Mouse (Mus musculus) neural tube, embryonic 14.5 days (tissue): ENCODE results near the gene Kazald1. TPM values are rescaled to one million over a fixed set of nuclear protein-coding genes. Genes with fewer than 3 reads are reported as not detected.

Source experiments
- ATAC-seq: fragments of 200-750 bp; cut with Nextera tagmentation; 2 replicates; pipeline ENCODE4 v1.8.0; 2017; ENCODE audit warnings: low read depth, mild to moderate bottlenecking, moderate TSS enrichment, moderate library complexity
- H3K27ac ChIP-seq: fragments of 300-500 bp; sonication (generic); 2 replicates; pipeline ENCODE4 v1.5.1; 2014; ENCODE audit warnings: low read depth, mild to moderate bottlenecking, control low read depth, low read length, moderate library complexity, mixed read lengths
- H3K27me3 ChIP-seq: fragments of 300-500 bp; sonication (generic); 2 replicates; pipeline ENCODE4 v1.6.1; 2014; ENCODE audit warnings: low read length; ENCODE audit not compliant: control insufficient read depth, insufficient read depth
- H3K36me3 ChIP-seq: fragments of 300-500 bp; sonication (generic); 2 replicates; pipeline ENCODE4 v1.6.1; 2014; ENCODE audit warnings: low read length, mixed read lengths; ENCODE audit not compliant: control insufficient read depth, insufficient read depth
- H3K4me1 ChIP-seq: fragments of 300-500 bp; sonication (generic); 2 replicates; pipeline ENCODE4 v1.6.1; 2014; ENCODE audit warnings: low read length; ENCODE audit not compliant: control insufficient read depth, insufficient read depth
- H3K4me2 ChIP-seq: fragments of 300-500 bp; sonication (generic); 2 replicates; pipeline ENCODE4 v1.6.1; 2014; ENCODE audit warnings: mild to moderate bottlenecking, low read depth, low read length, control low read depth
- H3K4me3 ChIP-seq: fragments of 300-500 bp; sonication (generic); 2 replicates; pipeline ENCODE4 v1.5.1; 2014; ENCODE audit warnings: low read depth, low read length, control low read depth, mixed read lengths
- H3K9ac ChIP-seq: fragments of 300-500 bp; sonication (generic); replicated peaks from 2 replicates; pipeline ENCODE4 v1.6.1; 2014; ENCODE audit warnings: low read depth, mild to moderate bottlenecking, control low read depth, low read length, mixed read lengths
- H3K9me3 ChIP-seq: fragments of 300-500 bp; sonication (generic); 2 replicates; pipeline ENCODE4 v1.6.1; 2016; ENCODE audit warnings: low read length; ENCODE audit not compliant: control insufficient read depth
- WGBS: fragments of 180-500 bp; shearing (Covaris S2); extraction: QIAGEN DNeasy Blood & Tissue Kit; methylation state at CpG from one replicate; pipeline ENCODE4 v1.1.7; 2014; 5-methylcytosine and 5-hydroxymethylcytosine counted together
- polyA plus RNA-seq: library from polyadenylated mRNA; unstranded; fragments of >200 nt; fragmentation: Nextera tagmentation; extraction: Ambion mirVana; gene quantifications from 2 replicates; pipeline ENCODE4 v1.2.1, GENCODE M21; 2014

Kazald1 gene
- polyA plus RNA-seq, result 1.2 and 2.1 TPM in 2 replicates

DNA sequence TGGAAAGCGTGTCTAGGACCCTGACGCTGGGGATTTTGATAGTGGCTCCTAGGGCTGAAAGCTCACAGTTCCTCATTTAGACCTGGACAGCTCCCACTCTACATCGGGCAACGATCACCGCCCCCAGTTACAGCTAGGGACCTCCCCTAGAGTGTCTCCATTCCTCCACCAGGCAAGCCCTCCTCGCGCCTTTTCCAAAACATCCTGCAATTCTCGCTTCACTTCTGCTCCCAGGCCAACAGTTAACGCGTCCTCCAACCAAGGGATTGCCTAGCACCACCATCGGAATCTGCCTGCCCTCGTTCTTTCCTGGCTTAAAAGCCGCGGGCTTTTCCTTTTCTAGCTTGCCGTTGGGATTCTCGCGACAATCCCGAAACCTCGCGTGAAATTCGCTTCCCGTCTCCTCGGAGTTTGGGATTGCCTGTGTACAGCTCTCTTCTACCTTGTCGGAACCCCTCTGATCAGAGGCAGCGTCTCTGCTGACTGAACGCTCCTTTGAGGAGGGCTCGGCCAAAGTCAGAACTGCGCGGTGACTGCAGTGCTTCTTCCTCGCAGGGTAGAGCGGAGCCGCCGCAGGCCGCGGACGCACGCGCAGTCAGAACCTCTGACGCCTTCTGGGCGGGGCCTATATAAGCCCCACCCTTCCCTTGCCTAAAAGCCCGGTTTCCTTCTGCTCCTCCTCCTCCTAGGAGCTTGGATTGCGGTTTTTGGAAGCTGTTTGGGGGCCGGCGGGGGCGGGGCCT is at the start of gene Kazald1:
Gene Kazald1 (plus strand): TSS at position 662 of the 743 bp plus-strand sequence.
- peaks cover 9% of the 10 kb centered on the region for H3K4me1 ChIP-seq
- H3K27ac ChIP-seq, result peak within 1 kb of the TSS; percentile 90
- peak; percentile 88 for ATAC-seq
- H3K4me3 ChIP-seq, result peak within 1 kb of the TSS; percentile 65
- H3K36me3 ChIP-seq, result no peaks in the 10 kb centered on the region
- peak within 1 kb of the TSS; percentile 99 for H3K4me2 ChIP-seq
- under 1% methylated on average over 45 of the region's 45 CpGs for WGBS
- no peaks in the 10 kb centered on the region for H3K9me3 ChIP-seq
- H3K27me3 ChIP-seq, result peaks cover 35% of the 10 kb centered on the region
- H3K9ac ChIP-seq, result peak within 1 kb of the TSS; percentile 80

DNA sequence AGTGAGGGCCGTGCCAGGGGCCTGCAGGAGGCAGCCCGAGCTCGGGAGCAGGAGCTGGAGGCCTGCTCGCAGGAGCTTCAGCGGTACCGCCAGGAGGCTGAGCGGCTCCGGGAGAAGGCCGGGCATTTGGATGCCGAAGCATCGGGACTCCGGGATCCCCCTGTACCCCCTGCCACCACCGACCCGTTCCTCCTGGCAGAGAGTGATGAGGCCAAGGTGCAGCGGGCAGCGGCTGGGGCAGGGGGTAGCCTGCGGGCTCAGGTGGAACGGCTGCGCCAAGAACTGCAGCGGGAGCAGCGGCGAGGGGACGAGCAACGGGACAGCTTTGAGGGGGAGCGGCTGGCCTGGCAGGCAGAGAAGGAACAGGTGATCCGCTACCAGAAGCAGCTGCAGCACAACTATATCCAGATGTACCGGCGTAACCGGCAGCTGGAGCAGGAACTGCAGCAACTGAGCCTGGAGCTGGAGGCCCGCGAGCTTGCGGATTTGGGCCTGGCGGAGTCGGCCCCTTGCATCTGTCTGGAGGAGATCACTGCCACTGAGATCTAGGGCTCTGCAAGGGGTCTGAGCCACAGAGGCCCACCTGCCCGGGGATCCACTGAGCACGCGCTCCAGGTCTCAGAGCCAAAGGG is 49.0 kb upstream of the Kazald1 start:
- peaks cover 35% of the 10 kb centered on the region for H3K36me3 ChIP-seq
- peaks cover 5% of the 10 kb centered on the region; the same call in 1 of the 2 replicates for H3K4me1 ChIP-seq
- H3K27me3 ChIP-seq, result no peaks in the 10 kb centered on the region
- WGBS, result 93% methylated on average over 37 of the region's 37 CpGs
- no peaks in the 10 kb centered on the region for H3K9me3 ChIP-seq
- ATAC-seq, result no peak
- H3K4me2 ChIP-seq, result no peak overlapping the region
- H3K9ac ChIP-seq, result no peak overlapping the region
- H3K4me3 ChIP-seq, result no peak overlapping the region
- no peak overlapping the region for H3K27ac ChIP-seq

DNA sequence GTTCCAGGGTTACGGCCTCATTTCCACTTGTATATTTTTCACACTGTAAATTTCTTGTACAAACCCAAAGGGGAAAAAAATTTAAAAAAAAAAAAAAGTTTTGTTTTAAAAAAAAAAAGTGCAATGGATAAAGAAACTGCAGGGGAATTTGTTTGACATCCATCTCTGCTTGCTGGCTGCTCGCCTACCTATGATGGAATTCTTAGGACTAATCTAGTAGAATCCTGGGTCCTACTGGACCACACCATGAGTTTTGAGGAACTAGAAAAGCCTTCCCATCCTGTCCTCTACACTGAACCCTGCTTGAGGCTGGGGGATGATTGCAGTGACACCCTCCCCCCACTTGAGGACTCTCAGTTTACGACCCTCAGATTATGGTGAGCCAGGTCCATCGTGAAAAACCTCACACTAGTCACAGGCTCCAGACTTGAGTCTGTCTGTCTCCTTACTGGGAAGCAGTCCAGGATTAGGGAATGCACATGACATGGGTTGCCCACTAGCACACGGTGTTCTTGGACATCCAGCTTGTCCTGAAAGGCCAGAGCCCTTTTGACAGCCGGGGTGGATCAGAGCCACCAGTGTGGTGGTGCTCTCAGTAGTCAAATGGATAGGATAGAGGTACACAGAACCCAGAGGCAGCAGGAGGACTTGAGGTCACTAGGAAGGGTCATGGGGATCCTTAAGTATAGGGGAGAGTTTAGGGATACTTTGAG is 47.9 kb upstream of the Kazald1 start:
- ATAC-seq, result no peak
- no peak overlapping the region for H3K27ac ChIP-seq
- no peak overlapping the region for H3K4me3 ChIP-seq
- peaks cover 35% of the 10 kb centered on the region for H3K36me3 ChIP-seq
- no peak overlapping the region for H3K9ac ChIP-seq
- H3K4me2 ChIP-seq, result no peak overlapping the region
- 71% methylated on average over 6 of the region's 6 CpGs for WGBS
- H3K4me1 ChIP-seq, result peaks cover 6% of the 10 kb centered on the region; the same call in 1 of the 2 replicates
- H3K9me3 ChIP-seq, result no peaks in the 10 kb centered on the region
- H3K27me3 ChIP-seq, result no peaks in the 10 kb centered on the region

GRCm38 (mm10) chr19:45027848-45028247 is 47.2 kb upstream of the Kazald1 start:
- Histone ChIP-seq H3K4me2 (no peak overlapping the region), H3K27me3 (no peaks in the 10 kb centered on the region), H3K36me3 (peaks cover 35% of the 10 kb centered on the region), H3K4me3 (no peak overlapping the region), H3K9me3 (no peaks in the 10 kb centered on the region), H3K27ac (no peak overlapping the region), H3K9ac (no peak overlapping the region), H3K4me1 (peaks cover 6% of the 10 kb centered on the region; the same call in 1 of the 2 replicates)
- no peak for ATAC-seq
- 78% methylated on average over 6 of the region's 6 CpGs for WGBS

DNA sequence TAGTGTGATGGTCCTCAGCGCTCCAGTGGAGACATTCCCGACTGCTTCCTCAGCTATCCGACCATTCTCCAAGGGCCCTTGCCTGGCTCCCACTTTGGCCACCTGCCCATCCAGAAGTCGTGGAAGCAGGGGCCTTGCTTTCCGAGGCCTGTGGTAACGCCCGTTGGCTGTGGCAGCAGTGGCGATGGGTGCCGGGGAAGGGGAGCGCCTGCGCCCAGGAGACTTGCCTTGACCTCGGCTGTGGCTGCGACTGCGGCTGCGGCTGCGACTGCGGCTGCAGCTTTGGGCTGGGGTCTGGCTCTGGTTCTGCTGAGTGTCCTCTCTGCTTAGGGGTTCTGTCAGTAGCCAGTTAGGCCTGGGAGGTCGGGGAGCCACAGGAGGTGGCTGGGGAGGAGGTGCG is 46.3 kb upstream of the Kazald1 start:
- no peak overlapping the region for H3K4me2 ChIP-seq
- 65% methylated on average over 19 of the region's 19 CpGs for WGBS
- H3K4me3 ChIP-seq, result no peak overlapping the region
- no peaks in the 10 kb centered on the region for H3K9me3 ChIP-seq
- ATAC-seq, result no peak
- H3K9ac ChIP-seq, result no peak overlapping the region
- H3K36me3 ChIP-seq, result peaks cover 31% of the 10 kb centered on the region
- peaks cover 6% of the 10 kb centered on the region; the same call in 1 of the 2 replicates for H3K4me1 ChIP-seq
- H3K27me3 ChIP-seq, result no peaks in the 10 kb centered on the region
- H3K27ac ChIP-seq, result no peak overlapping the region

DNA sequence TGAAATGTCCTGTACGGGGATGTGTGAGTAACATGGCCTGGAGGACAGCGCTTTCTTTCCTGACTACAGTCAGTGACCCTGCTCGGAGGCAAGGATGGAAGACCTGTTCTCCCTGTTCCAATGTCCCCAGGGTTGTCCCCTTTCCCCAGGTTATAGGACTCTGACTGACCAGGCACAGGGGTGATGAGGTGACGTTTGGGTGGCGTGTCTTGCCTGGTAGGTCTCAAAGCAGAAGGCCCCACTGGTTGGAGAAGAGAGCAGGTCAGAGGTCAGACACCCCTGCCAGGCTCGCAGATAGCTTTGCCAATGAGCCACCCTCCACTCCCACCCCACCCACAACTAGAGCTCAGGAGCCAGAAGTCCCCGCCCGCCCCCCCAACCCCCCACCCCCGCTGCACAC is 45.5 kb upstream of the Kazald1 start:
- Histone ChIP-seq H3K27ac (no peak overlapping the region), H3K4me2 (no peak overlapping the region), H3K27me3 (no peaks in the 10 kb centered on the region), H3K4me1 (peaks cover 6% of the 10 kb centered on the region; the same call in 1 of the 2 replicates), H3K9me3 (no peaks in the 10 kb centered on the region), H3K9ac (no peak overlapping the region), H3K4me3 (no peak overlapping the region), H3K36me3 (peaks cover 28% of the 10 kb centered on the region)
- ATAC-seq, result no peak
- 68% methylated on average over 9 of the region's 9 CpGs for WGBS

- Histone ChIP-seq H3K9me3 (no peaks in the 10 kb centered on the region), H3K4me3 (no peak overlapping the region), H3K27me3 (no peaks in the 10 kb centered on the region), H3K36me3 (peaks cover 24% of the 10 kb centered on the region; the same call in 1 of the 2 replicates), H3K27ac (no peak overlapping the region), H3K4me1 (peaks cover 6% of the 10 kb centered on the region; the same call in 1 of the 2 replicates), H3K4me2 (no peak overlapping the region), H3K9ac (no peak overlapping the region)
- WGBS, result 41% methylated on average over 8 of the region's 8 CpGs
- peak; percentile 2; the same call in 1 of the 2 replicates for ATAC-seq
Measured at GRCm38 (mm10) chr19:45030111-45030510, 44.9 kb upstream of the Kazald1 start.

DNA sequence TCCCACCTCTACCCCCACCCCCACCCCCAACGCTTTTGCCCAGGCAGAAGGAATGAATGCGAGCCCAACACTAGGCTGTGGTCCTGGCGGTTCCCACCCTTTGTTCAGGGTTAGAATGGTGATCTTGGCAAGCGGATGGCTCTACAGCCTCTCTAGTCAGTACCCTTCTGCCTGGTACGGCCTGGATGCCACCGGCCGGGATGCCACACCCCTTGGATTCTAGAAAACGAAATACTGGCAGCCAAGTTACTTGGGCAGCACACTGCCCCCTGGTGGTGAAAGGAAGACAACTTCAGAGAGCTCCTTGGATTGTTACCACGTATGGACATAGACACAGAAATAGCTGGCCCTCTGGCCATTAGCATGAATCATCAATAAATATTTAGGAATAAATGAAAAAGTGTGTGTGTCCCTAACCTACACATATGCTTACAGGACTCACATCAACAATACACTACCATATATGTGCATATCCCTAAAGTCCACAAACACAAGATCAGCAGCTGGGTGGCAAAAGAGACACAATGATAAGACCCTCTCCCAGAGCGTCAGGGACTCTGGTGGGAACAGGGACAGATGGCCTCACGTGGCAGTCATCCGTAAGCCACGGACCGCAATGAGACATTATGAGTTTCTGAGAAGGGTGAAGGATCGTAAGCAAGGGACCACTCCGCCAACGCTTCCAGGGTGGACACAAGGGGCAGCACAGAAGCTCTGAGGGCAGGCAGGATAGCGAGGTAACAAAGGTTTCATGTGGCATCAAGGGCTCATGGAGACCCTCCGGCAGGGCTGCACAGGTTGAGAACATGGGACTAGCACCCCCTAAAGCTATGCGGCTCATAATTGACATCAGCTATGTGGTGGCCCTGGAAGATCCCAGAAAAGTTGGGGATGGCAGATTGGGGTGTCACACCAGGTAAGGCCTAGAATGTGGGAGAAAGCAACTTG is 44.0 kb upstream of the Kazald1 start:
- peaks cover 15% of the 10 kb centered on the region; the same call in 1 of the 2 replicates for H3K36me3 ChIP-seq
- peaks cover 6% of the 10 kb centered on the region; the same call in 1 of the 2 replicates for H3K4me1 ChIP-seq
- H3K9me3 ChIP-seq, result no peaks in the 10 kb centered on the region
- no peak overlapping the region for H3K9ac ChIP-seq
- no peak overlapping the region for H3K27ac ChIP-seq
- no peak overlapping the region for H3K4me3 ChIP-seq
- H3K27me3 ChIP-seq, result no peaks in the 10 kb centered on the region
- H3K4me2 ChIP-seq, result peak overlapping the region; percentile 22; the same call in 1 of the 2 replicates
- 34% methylated on average over 20 of the region's 20 CpGs for WGBS
- peak; percentile 26; the same call in 1 of the 2 replicates for ATAC-seq
